Mouse (Mus musculus): Measurements from ENCODE around the gene Prep.

- TF ChIP-seq CTCF (IDR thresholded peaks at IDR 0.05; ENCODE audit: control insufficient read depth, insufficient read depth, low read length): no peak
- TF ChIP-seq POLR2A (IDR thresholded peaks at IDR 0.05; ENCODE audit: borderline replicate concordance, control insufficient read depth, low read depth, low read length): no peak
These were observed 49.7 kb upstream of the Prep start for GRCm38 (mm10) chr10:45017352-45017751.

Data from bone marrow, adult 2 months (tissue).